Mouse (Mus musculus) embryonic facial prominence, embryonic 14.5 days (tissue): ENCODE measurements around the gene Dtx2. TPM values are rescaled to one million over a fixed set of nuclear protein-coding genes. Genes with fewer than 3 reads are reported as not detected.

Source experiments
- ATAC-seq: fragments of 200-750 bp; cut with Nextera tagmentation; 2 replicates; pipeline ENCODE4 v1.8.0; 2017; ENCODE audit warnings: low read depth, moderate number of reproducible peaks, moderate TSS enrichment
- DNase-seq: peaks from one replicate; pipeline ENCODE4 v3.0.0-alpha.2; 2015; ENCODE audit warnings: low spot score
- H3K27ac ChIP-seq: fragments of 300-500 bp; sonication (generic); replicated peaks from 2 replicates; pipeline ENCODE4 v1.5.1; 2014; ENCODE audit warnings: low read depth, mild to moderate bottlenecking, low read length, moderate library complexity
- H3K27me3 ChIP-seq: fragments of 300-500 bp; sonication (generic); replicated peaks from 2 replicates; pipeline ENCODE4 v1.6.1; 2014; ENCODE audit warnings: low read length; ENCODE audit not compliant: control insufficient read depth, insufficient read depth
- H3K36me3 ChIP-seq: fragments of 300-500 bp; sonication (generic); 2 replicates; pipeline ENCODE4 v1.6.1; 2014; ENCODE audit warnings: low read length, mixed read lengths; ENCODE audit not compliant: control insufficient read depth, insufficient read depth
- H3K4me1 ChIP-seq: fragments of 300-500 bp; sonication (generic); 2 replicates; pipeline ENCODE4 v1.6.1; 2014; ENCODE audit warnings: antibody characterized with exemption, low read length; ENCODE audit not compliant: control insufficient read depth, insufficient read depth
- H3K4me2 ChIP-seq: fragments of 300-500 bp; sonication (generic); 2 replicates; pipeline ENCODE4 v1.6.1; 2014; ENCODE audit warnings: low read depth, mild to moderate bottlenecking, low read length, moderate library complexity, mixed read lengths
- H3K4me3 ChIP-seq: fragments of 300-500 bp; sonication (generic); 2 replicates; pipeline ENCODE4 v1.5.1; 2014; ENCODE audit warnings: low read depth, mild to moderate bottlenecking, low read length
- H3K9ac ChIP-seq: fragments of 300-500 bp; sonication (generic); 2 replicates; pipeline ENCODE4 v1.6.1; 2014; ENCODE audit warnings: low read depth, mild to moderate bottlenecking, low read length, moderate library complexity, mixed read lengths
- H3K9me3 ChIP-seq: fragments of 300-500 bp; sonication (generic); 2 replicates; pipeline ENCODE4 v1.6.1; 2016; ENCODE audit warnings: low read length; ENCODE audit not compliant: control insufficient read depth
- WGBS: fragments of 180-500 bp; shearing (Covaris S2); extraction: QIAGEN DNeasy Blood & Tissue Kit; methylation state at CpG from one replicate; pipeline ENCODE4 v1.1.7; 2014; 5-methylcytosine and 5-hydroxymethylcytosine counted together
- polyA plus RNA-seq: library from polyadenylated mRNA; unstranded; fragments of >200 nt; fragmentation: Nextera tagmentation; extraction: Ambion mirVana; gene quantifications from 2 replicates; pipeline ENCODE4 v1.2.1, GENCODE M21; 2014

The Dtx2 gene
- polyA plus RNA-seq, 1 experiment from 2014 or later = 25.2 TPM

DNA sequence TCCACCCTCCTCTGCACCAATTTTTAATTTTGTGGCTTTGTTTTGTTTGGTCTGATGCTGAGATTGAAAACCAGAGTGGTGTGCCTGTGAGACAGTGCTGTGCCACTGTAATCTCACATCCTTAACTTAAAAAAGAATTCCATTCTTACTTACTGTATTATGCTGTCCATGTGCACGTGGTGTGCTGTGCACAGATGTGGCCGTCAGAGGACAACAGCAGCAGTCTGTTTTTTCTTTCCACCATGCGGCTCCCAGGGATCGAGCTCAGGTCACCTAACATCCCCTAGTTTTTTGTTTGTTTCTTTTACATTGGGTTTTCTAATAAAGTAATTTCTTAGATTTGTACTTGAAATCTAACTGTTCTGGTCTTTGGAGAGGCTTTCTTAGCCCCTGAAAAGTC lies 9.9 kb downstream of the Dtx2 start:
- WGBS = 59% methylated on average over 4 of the region's 4 CpGs
- no peak for ATAC-seq
- H3K36me3 ChIP-seq = peaks cover 10% of the 10 kb centered on the region
- H3K4me2 ChIP-seq = no peak overlapping the region
- 0 out of 2 replicates have a peak, but pooled peaks cover 3% of the 10 kb centered on the region for H3K4me1 ChIP-seq
- no peaks in the 10 kb centered on the region for H3K9me3 ChIP-seq
- no peak overlapping the region for H3K4me3 ChIP-seq
- DNase-seq = no peak
- H3K9ac ChIP-seq = no peak overlapping the region
- no peaks in the 10 kb centered on the region for H3K27me3 ChIP-seq
- no peak overlapping the region for H3K27ac ChIP-seq

DNA sequence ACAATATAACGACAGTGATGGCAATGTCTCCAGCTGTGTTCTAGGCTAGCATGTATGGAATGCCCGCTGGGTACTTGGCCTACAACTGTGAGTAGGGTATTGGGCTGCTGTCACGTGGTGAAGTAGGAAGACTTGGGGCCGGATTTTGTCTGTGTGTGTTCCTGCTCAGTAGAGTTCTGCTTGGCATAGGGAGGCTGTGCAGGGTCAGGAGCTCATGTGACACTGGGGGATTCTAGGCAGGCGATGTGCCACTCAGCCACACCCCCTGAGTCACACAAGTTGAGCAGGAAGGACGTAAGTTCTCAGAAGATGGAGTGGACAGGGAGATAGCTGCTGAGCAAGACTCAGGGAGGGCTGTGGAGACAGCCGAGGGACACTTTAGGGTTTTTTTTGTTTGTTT lies 13.1 kb downstream of the Dtx2 start:
- DNase-seq (no peak), ATAC-seq (no peak)
- Histone ChIP-seq H3K9ac (no peak overlapping the region), H3K36me3 (peaks cover 30% of the 10 kb centered on the region), H3K4me1 (0 out of 2 replicates have a peak, but pooled peaks cover 2% of the 10 kb centered on the region), H3K9me3 (no peaks in the 10 kb centered on the region), H3K27ac (no peak overlapping the region), H3K4me3 (no peak overlapping the region), H3K4me2 (no peak overlapping the region), H3K27me3 (no peaks in the 10 kb centered on the region)
- WGBS = 72% methylated on average over 7 of the region's 7 CpGs

DNA sequence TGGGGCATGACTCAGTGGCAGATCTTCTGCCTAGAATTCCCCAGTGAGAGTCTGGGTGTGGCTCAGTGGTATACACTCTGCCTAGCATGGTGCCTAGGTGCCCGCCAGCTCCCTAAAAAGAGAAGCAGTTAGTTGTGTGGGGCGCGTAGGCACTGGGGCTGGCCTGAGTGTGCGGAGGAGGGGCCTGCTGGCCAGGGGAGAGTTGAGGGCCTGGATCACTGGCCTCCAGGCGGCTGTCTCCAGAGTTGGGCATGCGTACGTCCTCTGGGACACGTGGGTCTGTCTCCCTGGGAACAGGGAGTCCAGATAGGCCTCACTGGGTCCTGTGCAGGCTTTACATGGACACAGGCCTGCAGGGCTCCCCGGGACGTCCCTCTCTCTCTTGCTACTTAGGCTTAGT lies 20.3 kb downstream of the Dtx2 start:
- no peak overlapping the region for H3K4me3 ChIP-seq
- H3K4me2 ChIP-seq = no peak overlapping the region
- no peaks in the 10 kb centered on the region for H3K27me3 ChIP-seq
- peak overlapping the region; percentile 80 for H3K27ac ChIP-seq
- H3K36me3 ChIP-seq = peaks cover 37% of the 10 kb centered on the region
- DNase-seq (no peak), ATAC-seq (no peak)
- H3K9me3 ChIP-seq = no peaks in the 10 kb centered on the region
- peaks cover 11% of the 10 kb centered on the region; the same call in 1 of the 2 replicates for H3K4me1 ChIP-seq
- WGBS = 82% methylated on average over 10 of the region's 10 CpGs
- 0 out of 2 replicates have a peak overlapping the region, but pooled peaks have one; percentile 34 for H3K9ac ChIP-seq

GRCm38 (mm10) chr5:136015586-136015985 lies 21.0 kb downstream of the Dtx2 start:
- peaks cover 12% of the 10 kb centered on the region; the same call in 1 of the 2 replicates for H3K4me1 ChIP-seq
- WGBS = 68% methylated on average over 10 of the region's 10 CpGs
- H3K9me3 ChIP-seq = no peaks in the 10 kb centered on the region
- H3K27ac ChIP-seq = peak overlapping the region; percentile 80
- peak; percentile 45 for DNase-seq
- no peak for ATAC-seq
- H3K4me3 ChIP-seq = no peak overlapping the region
- peaks cover 33% of the 10 kb centered on the region for H3K36me3 ChIP-seq
- H3K27me3 ChIP-seq = no peaks in the 10 kb centered on the region
- H3K4me2 ChIP-seq = no peak overlapping the region
- no peak overlapping the region for H3K9ac ChIP-seq

DNA sequence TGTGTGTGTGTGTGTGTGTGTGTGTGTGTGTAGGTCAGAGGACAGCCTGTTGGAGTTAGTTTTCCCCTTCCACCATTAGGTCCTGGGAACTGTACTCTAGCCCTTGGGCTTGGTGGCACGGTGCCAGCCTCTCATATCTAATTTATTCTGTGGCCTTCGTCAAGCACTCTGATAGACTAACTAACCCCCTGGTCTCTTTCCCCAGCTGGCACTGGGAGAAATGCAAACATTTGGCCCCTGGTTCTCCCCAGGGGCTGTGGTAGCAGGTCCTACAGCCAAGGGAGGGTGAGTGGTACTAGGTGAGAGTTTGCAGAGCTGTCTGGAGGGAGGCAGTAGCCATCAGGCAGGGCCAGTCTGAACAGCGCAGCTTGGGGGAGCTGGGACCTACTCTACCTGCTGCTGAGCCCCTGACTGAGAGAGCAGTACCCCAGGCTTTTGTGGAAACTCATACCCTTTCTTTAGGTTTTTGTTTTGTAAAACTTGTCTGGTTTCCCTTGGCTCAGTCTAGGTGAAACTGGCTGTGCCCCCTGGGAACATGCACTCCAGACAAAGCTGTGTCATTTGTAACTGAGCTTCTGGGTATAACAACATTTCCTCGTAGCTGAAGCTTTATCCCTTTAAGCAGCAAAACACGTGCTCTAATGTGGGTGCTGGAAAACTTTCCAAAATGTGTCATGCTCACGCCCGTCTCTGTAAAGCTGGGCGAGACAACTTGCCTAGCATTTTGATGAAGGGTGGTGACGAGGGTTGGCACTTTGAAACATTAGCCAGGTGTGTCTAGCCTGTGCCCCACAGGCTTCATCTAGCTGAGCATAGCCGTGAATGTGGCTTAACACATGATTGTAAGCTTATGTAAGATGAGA lies 21.6 kb downstream of the Dtx2 start:
- peak; percentile 78 for ATAC-seq
- H3K27ac ChIP-seq = peak overlapping the region; percentile 80
- no peaks in the 10 kb centered on the region for H3K27me3 ChIP-seq
- H3K4me3 ChIP-seq = no peak overlapping the region
- no peaks in the 10 kb centered on the region for H3K9me3 ChIP-seq
- peaks cover 12% of the 10 kb centered on the region; the same call in 1 of the 2 replicates for H3K4me1 ChIP-seq
- DNase-seq = peak; percentile 79
- H3K4me2 ChIP-seq = no peak overlapping the region
- peaks cover 30% of the 10 kb centered on the region for H3K36me3 ChIP-seq
- no peak overlapping the region for H3K9ac ChIP-seq
- WGBS = 52% methylated on average over 10 of the region's 10 CpGs

DNA sequence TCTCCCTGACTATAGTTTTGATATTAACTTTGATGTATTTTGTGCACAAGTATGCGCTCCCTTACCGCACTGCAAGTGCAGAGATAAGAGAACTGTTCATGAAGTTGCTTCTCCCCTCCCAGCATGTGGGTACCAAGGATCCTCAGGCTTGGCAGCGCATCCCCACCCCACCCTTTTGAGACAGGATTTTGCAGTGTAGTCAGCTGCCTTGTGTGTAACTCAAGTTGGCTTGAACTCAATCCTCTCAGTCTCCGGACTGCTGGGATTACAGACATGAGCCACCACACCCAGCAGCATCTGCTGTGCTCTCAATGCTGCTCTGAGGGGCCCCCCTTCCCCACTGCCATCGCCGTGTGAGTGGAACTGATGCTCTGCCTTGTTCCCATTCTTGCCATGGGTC lies 22.7 kb downstream of the Dtx2 start:
- H3K4me1 ChIP-seq = peaks cover 12% of the 10 kb centered on the region; the same call in 1 of the 2 replicates
- 0 out of 2 replicates have a peak, but pooled peaks have one; percentile 12 for ATAC-seq
- no peak overlapping the region for H3K4me3 ChIP-seq
- H3K4me2 ChIP-seq = no peak overlapping the region
- peaks cover 26% of the 10 kb centered on the region for H3K36me3 ChIP-seq
- no peaks in the 10 kb centered on the region for H3K9me3 ChIP-seq
- peak; percentile 49 for DNase-seq
- WGBS = 83% methylated on average over 6 of the region's 6 CpGs
- H3K27me3 ChIP-seq = no peaks in the 10 kb centered on the region
- H3K9ac ChIP-seq = no peak overlapping the region
- H3K27ac ChIP-seq = peak overlapping the region; percentile 61

GRCm38 (mm10) chr5:136018726-136019125 lies 24.1 kb downstream of the Dtx2 start:
- ATAC-seq (no peak), DNase-seq (no peak)
- no peak overlapping the region for H3K4me3 ChIP-seq
- no peak overlapping the region for H3K27ac ChIP-seq
- no peak overlapping the region for H3K4me2 ChIP-seq
- H3K27me3 ChIP-seq = no peaks in the 10 kb centered on the region
- no peaks in the 10 kb centered on the region for H3K9me3 ChIP-seq
- 83% methylated on average over 2 of the region's 2 CpGs for WGBS
- H3K4me1 ChIP-seq = peaks cover 12% of the 10 kb centered on the region; the same call in 1 of the 2 replicates
- no peak overlapping the region for H3K9ac ChIP-seq
- 0 out of 2 replicates have a peak, but pooled peaks cover 16% of the 10 kb centered on the region for H3K36me3 ChIP-seq

GRCm38 (mm10) chr5:136019907-136020306 lies 25.3 kb downstream of the Dtx2 start:
- peak; percentile 37 for DNase-seq
- Histone ChIP-seq H3K9me3 (no peaks in the 10 kb centered on the region), H3K36me3 (peaks cover 20% of the 10 kb centered on the region; the same call in 1 of the 2 replicates), H3K27me3 (no peaks in the 10 kb centered on the region), H3K4me3 (no peak overlapping the region), H3K4me2 (no peak overlapping the region), H3K4me1 (peaks cover 12% of the 10 kb centered on the region; the same call in 1 of the 2 replicates), H3K9ac (no peak overlapping the region), H3K27ac (no peak overlapping the region)
- ATAC-seq = 0 out of 2 replicates have a peak, but pooled peaks have one; percentile 10
- 47% methylated on average over 1 of the region's 1 CpGs for WGBS
